Mouse (Mus musculus) brain, embryonic 14.5 days (tissue): ENCODE data around the gene 2210407C18Rik.

Experiments
- CTCF ChIP-seq: fragments of 200-500 bp; IDR thresholded peaks from 2 replicates; pipeline ENCODE4 v1.5.1; 2012; ENCODE audit warnings: inconsistent platforms, mild to moderate bottlenecking, moderate library complexity, borderline replicate concordance; ENCODE audit not compliant: insufficient read depth, insufficient read length; ENCODE audit errors: extremely low read depth
- POLR2A ChIP-seq: fragments of 200-500 bp; IDR thresholded peaks from 2 replicates; pipeline ENCODE4 v1.6.1; 2012; ENCODE audit warnings: mild to moderate bottlenecking, inconsistent platforms, borderline replicate concordance; ENCODE audit not compliant: poor library complexity, insufficient read depth, insufficient read length, severe bottlenecking; ENCODE audit errors: extremely low read depth

- TF ChIP-seq CTCF, result no peak
- TF ChIP-seq POLR2A, result no peak
These were observed 27.1 kb downstream of the 2210407C18Rik start for GRCm38 (mm10) chr11:58588620-58589250.
